Mouse (Mus musculus) MEL (cell line): ENCODE data around the gene Baiap2l2. TPM values are rescaled to one million over a fixed set of nuclear protein-coding genes. Genes with fewer than 3 reads are reported as not detected.

ENCODE experiments used
- DNase-seq: peaks from one replicate; pipeline ENCODE4 v3.0.0; 2011; ENCODE audit warnings: low read depth, low spot score
- H3K27ac ChIP-seq: 2 replicates; pipeline ENCODE4 v1.5.1; 2012; ENCODE audit warnings: low read depth, mild to moderate bottlenecking, control low read depth, low read length, moderate library complexity; ENCODE audit not compliant: control insufficient read depth
- H3K27me3 ChIP-seq, 2 experiments: fragments of 150-350 bp in 1 of 2; sonication (generic) in 1 of 2; 2 replicates each; pipeline ENCODE4 v1.6.1; 2012; ENCODE audit warnings: low read length in 2 of 2, mild to moderate bottlenecking in 2 of 2, improper control_type of control experiment in 1 of 2, moderate library complexity in 1 of 2; ENCODE audit not compliant: insufficient read depth in 2 of 2, control insufficient read depth in 1 of 2
- H3K36me3 ChIP-seq, 2 experiments: 2 replicates each; pipeline ENCODE4 v1.6.1; 2012 to 2014; ENCODE audit warnings: low read length in 2 of 2, improper control_type of control experiment in 1 of 2, inconsistent platforms in 1 of 2, mild to moderate bottlenecking in 1 of 2; ENCODE audit not compliant: insufficient read depth in 2 of 2, control insufficient read depth in 1 of 2
- H3K4me1 ChIP-seq, 2 experiments: fragments of 150-350 bp in 1 of 2; sonication (generic) in 1 of 2; 2 replicates each; pipeline ENCODE4 v1.6.1; 2012; ENCODE audit warnings: low read length in 2 of 2, improper control_type of control experiment in 1 of 2, mild to moderate bottlenecking in 1 of 2; ENCODE audit not compliant: insufficient read depth in 2 of 2, control insufficient read depth in 1 of 2
- H3K4me3 ChIP-seq, 2 experiments: fragments of 150-350 bp in 1 of 2; sonication (generic) in 1 of 2; 2 replicates each; pipeline ENCODE4 v1.5.1; 2012; ENCODE audit warnings: low read depth in 2 of 2, low read length in 2 of 2, mild to moderate bottlenecking in 2 of 2, moderate library complexity in 2 of 2, control low read depth in 1 of 2, improper control_type of control experiment in 1 of 2; ENCODE audit not compliant: control insufficient read depth in 1 of 2, insufficient read depth in 1 of 2
- H3K79me2 ChIP-seq: 2 replicates; pipeline ENCODE4 v1.6.1; 2012; ENCODE audit warnings: mild to moderate bottlenecking, low read length, moderate library complexity; ENCODE audit not compliant: control insufficient read depth, poor library complexity, insufficient read depth
- H3K9ac ChIP-seq: 2 replicates; pipeline ENCODE4 v1.6.1; 2012; ENCODE audit warnings: low read depth, mild to moderate bottlenecking, control low read depth, low read length, moderate library complexity; ENCODE audit not compliant: control insufficient read depth, poor library complexity, severe bottlenecking
- H3K9me3 ChIP-seq: fragments of 150-350 bp; sonication (generic); replicated peaks from 2 replicates; pipeline ENCODE4 v1.6.1; 2012; ENCODE audit warnings: mild to moderate bottlenecking, low read length, improper control_type of control experiment, moderate library complexity; ENCODE audit not compliant: insufficient read depth
- BHLHE40 ChIP-seq: IDR thresholded peaks from 2 replicates; pipeline ENCODE4 v1.6.1; 2012; ENCODE audit warnings: low read depth, mild to moderate bottlenecking, inconsistent platforms, low read length, improper control_type of control experiment, borderline replicate concordance
- CHD1 ChIP-seq: IDR thresholded peaks from 2 replicates; pipeline ENCODE4 v1.6.1; 2012; ENCODE audit warnings: low read depth, mild to moderate bottlenecking, inconsistent platforms, low read length, improper control_type of control experiment
- CTCF ChIP-seq, 3 experiments: IDR thresholded peaks in 2 of 3; conservative IDR thresholded peaks in 1 of 3; 2 replicates each; pipeline ENCODE4 v1.5.1; 2011 to 2012; ENCODE audit warnings: low read length in 3 of 3, low read depth in 2 of 3, mild to moderate bottlenecking in 2 of 3, improper control_type of control experiment in 1 of 3, inconsistent platforms in 1 of 3, mixed read lengths in 1 of 3, moderate library complexity in 1 of 3; ENCODE audit not compliant: control insufficient read depth in 1 of 3, insufficient read depth in 1 of 3, poor library complexity in 1 of 3, severe bottlenecking in 1 of 3
- E2F4 ChIP-seq: IDR thresholded peaks from 2 replicates; pipeline ENCODE4 v1.6.1; 2011; ENCODE audit warnings: low read depth, low read length, improper control_type of control experiment, borderline replicate concordance
- ELF1 ChIP-seq: IDR thresholded peaks from 2 replicates; pipeline ENCODE4 v1.6.1; 2014; ENCODE audit warnings: low read depth, mild to moderate bottlenecking, inconsistent platforms, low read length, improper control_type of control experiment, moderate library complexity
- EP300 ChIP-seq, 2 experiments: IDR thresholded peaks; 2 replicates each; pipeline ENCODE4 v1.6.1; 2011; ENCODE audit warnings: improper control_type of control experiment in 2 of 2, low read length in 2 of 2, low read depth in 1 of 2, mild to moderate bottlenecking in 1 of 2
- ETS1 ChIP-seq: IDR thresholded peaks from 2 replicates; pipeline ENCODE4 v1.6.1; 2012; ENCODE audit warnings: low read depth, mild to moderate bottlenecking, inconsistent platforms, low read length, improper control_type of control experiment, moderate library complexity
- GABPA ChIP-seq: IDR thresholded peaks from 2 replicates; pipeline ENCODE4 v1.6.1; 2012; ENCODE audit warnings: low read depth, mild to moderate bottlenecking, inconsistent platforms, low read length, improper control_type of control experiment, moderate library complexity
- GATA1 ChIP-seq: IDR thresholded peaks from 2 replicates; pipeline ENCODE4 v1.6.1; 2011; ENCODE audit warnings: low read depth, low read length, improper control_type of control experiment
- HCFC1 ChIP-seq: IDR thresholded peaks from 2 replicates; pipeline ENCODE4 v1.6.1; 2012; ENCODE audit warnings: low read depth, mild to moderate bottlenecking, inconsistent platforms, low read length, improper control_type of control experiment, moderate library complexity
- JUND ChIP-seq: IDR thresholded peaks from 2 replicates; pipeline ENCODE4 v1.6.1; 2011; ENCODE audit warnings: low read depth, mild to moderate bottlenecking, improper control_type of control experiment, low read length
- KAT2A ChIP-seq: conservative IDR thresholded peaks from 2 replicates; pipeline ENCODE4 v1.6.1; 2012; ENCODE audit warnings: low read depth, low read length, improper control_type of control experiment, inconsistent platforms
- MAFK ChIP-seq: IDR thresholded peaks from 2 replicates; pipeline ENCODE4 v1.6.1; 2011; ENCODE audit warnings: low read depth, mild to moderate bottlenecking, low read length, improper control_type of control experiment, borderline replicate concordance
- MAX ChIP-seq: IDR thresholded peaks from 2 replicates; pipeline ENCODE4 v1.6.1; 2011; ENCODE audit warnings: low read length, improper control_type of control experiment
- MAZ ChIP-seq: IDR thresholded peaks from 2 replicates; pipeline ENCODE4 v1.6.1; 2012; ENCODE audit warnings: low read depth, mild to moderate bottlenecking, inconsistent platforms, low read length, improper control_type of control experiment
- MEF2A ChIP-seq: IDR thresholded peaks from 2 replicates; pipeline ENCODE4 v1.6.1; 2014; ENCODE audit warnings: low read depth, mild to moderate bottlenecking, inconsistent platforms, low read length, improper control_type of control experiment; ENCODE audit not compliant: poor library complexity, insufficient replicate concordance, severe bottlenecking; ENCODE audit errors: extremely low read depth
- MYB ChIP-seq: IDR thresholded peaks from 2 replicates; pipeline ENCODE4 v1.6.1; 2011; ENCODE audit warnings: mild to moderate bottlenecking, low read depth, low read length, improper control_type of control experiment
- MYC ChIP-seq: IDR thresholded peaks from 2 replicates; pipeline ENCODE4 v1.6.1; 2011; ENCODE audit warnings: low read depth, mild to moderate bottlenecking, low read length, improper control_type of control experiment, moderate library complexity
- NELFE ChIP-seq: IDR thresholded peaks from 2 replicates; pipeline ENCODE4 v1.6.1; 2011; ENCODE audit warnings: low read depth, low read length, improper control_type of control experiment
- POLR2A ChIP-seq, 2 experiments: IDR thresholded peaks; 2 replicates each; pipeline ENCODE4 v1.6.1; 2011 to 2012; ENCODE audit warnings: low read length in 2 of 2, mild to moderate bottlenecking in 2 of 2, control low read depth in 1 of 2, improper control_type of control experiment in 1 of 2, low read depth in 1 of 2, moderate library complexity in 1 of 2; ENCODE audit not compliant: control insufficient read depth in 1 of 2, insufficient read depth in 1 of 2, poor library complexity in 1 of 2
- POLR2AphosphoS2 ChIP-seq: IDR thresholded peaks from 2 replicates; pipeline ENCODE4 v1.6.1; 2011; ENCODE audit warnings: low read length, improper control_type of control experiment
- RAD21 ChIP-seq: IDR thresholded peaks from 2 replicates; pipeline ENCODE4 v1.6.1; 2011; ENCODE audit warnings: mild to moderate bottlenecking, low read depth, low read length, improper control_type of control experiment
- SIN3A ChIP-seq: IDR thresholded peaks from 2 replicates; pipeline ENCODE4 v1.6.1; 2012; ENCODE audit warnings: low read length, improper control_type of control experiment, inconsistent platforms
- SMC3 ChIP-seq: IDR thresholded peaks from 2 replicates; pipeline ENCODE4 v1.6.1; 2011; ENCODE audit warnings: low read depth, low read length, improper control_type of control experiment
- TAL1 ChIP-seq: IDR thresholded peaks from 2 replicates; pipeline ENCODE4 v1.6.1; 2012; ENCODE audit warnings: mild to moderate bottlenecking, inconsistent platforms, low read length, moderate library complexity, mixed read lengths
- TBP ChIP-seq: IDR thresholded peaks from 2 replicates; pipeline ENCODE4 v1.8.0; 2011; ENCODE audit warnings: low read depth, low read length, improper control_type of control experiment
- TCF12 ChIP-seq: IDR thresholded peaks from 2 replicates; pipeline ENCODE4 v1.6.1; 2014; ENCODE audit warnings: low read depth, mild to moderate bottlenecking, inconsistent platforms, low read length, improper control_type of control experiment, moderate library complexity
- USF2 ChIP-seq, 2 experiments: IDR thresholded peaks; 2 replicates each; pipeline ENCODE4 v1.6.1; 2011 to 2012; ENCODE audit warnings: improper control_type of control experiment in 2 of 2, low read length in 2 of 2, borderline replicate concordance in 1 of 2, inconsistent platforms in 1 of 2, low read depth in 1 of 2, mild to moderate bottlenecking in 1 of 2; ENCODE audit not compliant: insufficient read depth in 1 of 2
- ZKSCAN1 ChIP-seq: IDR thresholded peaks from 2 replicates; pipeline ENCODE4 v1.6.1; 2012; ENCODE audit warnings: low read depth, mild to moderate bottlenecking, inconsistent platforms, low read length, improper control_type of control experiment, moderate library complexity
- ZMIZ1 ChIP-seq: IDR thresholded peaks from 2 replicates; pipeline ENCODE4 v1.6.1; 2012; ENCODE audit warnings: low read depth, mild to moderate bottlenecking, inconsistent platforms, low read length, improper control_type of control experiment, moderate library complexity
- polyA plus RNA-seq, 2 experiments: library from polyadenylated mRNA; stranded (reverse) in 1 of 2; unstranded in 1 of 2; fragments of >175 nt in 1 of 2; fragments of >200 nt in 1 of 2; gene quantifications; 2 replicates each; pipeline versions ENCODE4 v1.2.1 to v1.2.4; 2012; ENCODE audit warnings: low replicate concordance in 2 of 2, low read depth in 1 of 2; ENCODE audit not compliant: insufficient read length in 2 of 2, insufficient read depth in 1 of 2, missing spikeins in 1 of 2
- total RNA-seq: library from RNA; depleted of rRNA; stranded (reverse); fragments of 300-350 nt; gene quantifications from 2 replicates; pipeline ENCODE4 v1.2.3, GENCODE M21; 2012; rRNA removed

The Baiap2l2 gene
- total RNA-seq (1.1 TPM in 1 of 2 replicates, not detected in the other), polyA plus RNA-seq (under 1 TPM in 1 of 2 experiments, not detected in 1; 0.60 TPM)

GRCm38 (mm10) chr15:79285399-79285798 is at the start of gene Baiap2l2:
TSS of gene Baiap2l2 (minus strand) at chr15:79285537.
- H3K79me2 ChIP-seq = no peaks in the 10 kb centered on the region
- H3K27ac ChIP-seq = no peak within 1 kb of the TSS
- H3K9me3 ChIP-seq = no peaks in the 10 kb centered on the region
- no peak for DNase-seq
- H3K4me3 ChIP-seq = no peak within 1 kb of the TSS
- H3K4me1 ChIP-seq = peaks cover 7 to 14% of the 10 kb centered on the region in 2 experiments; a peak in 3 of 4 replicates
- TF ChIP-seq POLR2A (IDR thresholded peaks at IDR 0.05; ENCODE audit: control insufficient read depth in 1 of 2, insufficient read depth in 1 of 2, low read depth in 1 of 2, low read length in 2 of 2, poor library complexity in 1 of 2) (no peak), ZMIZ1 (no peak), KAT2A (no peak), POLR2AphosphoS2 (no peak), SMC3 (no peak), TBP (no peak), TCF12 (no peak), EP300 (IDR thresholded peaks at IDR 0.05; ENCODE audit: low read depth in 1 of 2, low read length in 2 of 2) (no peak), E2F4 (no peak), TAL1 (no peak), MYC (no peak), CTCF (IDR thresholded peaks at IDR 0.05 in 2 of 3, conservative IDR thresholded peaks at IDR 0.05 in 1 of 3; ENCODE audit: control insufficient read depth in 1 of 3, insufficient read depth in 1 of 3, low read depth in 2 of 3, low read length in 3 of 3, poor library complexity in 1 of 3, severe bottlenecking in 1 of 3) (no peak), NELFE (no peak), JUND (no peak), USF2 (IDR thresholded peaks at IDR 0.05; ENCODE audit: borderline replicate concordance in 1 of 2, insufficient read depth in 1 of 2, low read depth in 1 of 2, low read length in 2 of 2) (no peak), ELF1 (no peak), CHD1 (no peak), SIN3A (no peak)
- no peaks in the 10 kb centered on the region for H3K27me3 ChIP-seq
- H3K36me3 ChIP-seq = peaks cover 0 to 15% of the 10 kb centered on the region in 2 experiments; a peak in 2 of 4 replicates
- no peak within 1 kb of the TSS for H3K9ac ChIP-seq

- Histone ChIP-seq H3K4me3 (no peak overlapping the region), H3K9me3 (no peaks in the 10 kb centered on the region), H3K27me3 (peaks cover 0 to 1% of the 10 kb centered on the region in 2 experiments; a peak in 1 of 4 replicates), H3K27ac (peak overlapping the region; percentile 9; the same call in 1 of the 2 replicates), H3K79me2 (no peaks in the 10 kb centered on the region), H3K36me3 (peaks cover 0 to 10% of the 10 kb centered on the region in 2 experiments; a peak in 2 of 4 replicates), H3K9ac (no peak overlapping the region), H3K4me1 (peaks cover 0 to 18% of the 10 kb centered on the region in 2 experiments; a peak in 2 of 4 replicates)
- DNase-seq = peak; percentile 59
- TF ChIP-seq MAX (no peak), CHD1 (no peak), MYB (no peak), MAZ (no peak), KAT2A (no peak), ZKSCAN1 (no peak), SIN3A (no peak), EP300 (IDR thresholded peaks at IDR 0.05; ENCODE audit: low read depth in 1 of 2, low read length in 2 of 2) (peak; percentile 11 to 37; a peak in 2 of 4 replicates), HCFC1 (no peak), MYC (0 out of 2 replicates have a peak, but pooled peaks have one; percentile 22), ZMIZ1 (no peak), TAL1 (no peak), GABPA (peak; percentile 65; the same call in 1 of the 2 replicates), ETS1 (peak; percentile 65; the same call in 1 of the 2 replicates), MAFK (peak; percentile 88), NELFE (no peak), MEF2A (no peak), GATA1 (no peak), BHLHE40 (no peak), ELF1 (no peak), E2F4 (no peak), RAD21 (no peak)
Measured at GRCm38 (mm10) chr15:79333409-79333808, 48.1 kb upstream of the Baiap2l2 start.
